Mouse (Mus musculus) liver (tissue): ENCODE data around the gene Tgfbr2.
A peak's percentile ranks its signal among the peaks of the same experiment; 100 is the strongest.

Experiments used
- DNase-seq: peaks from one replicate; pipeline ENCODE4 v3.0.0-alpha.2; 2020; ENCODE audit warnings: mixed read lengths

Tgfbr2 gene

DNA sequence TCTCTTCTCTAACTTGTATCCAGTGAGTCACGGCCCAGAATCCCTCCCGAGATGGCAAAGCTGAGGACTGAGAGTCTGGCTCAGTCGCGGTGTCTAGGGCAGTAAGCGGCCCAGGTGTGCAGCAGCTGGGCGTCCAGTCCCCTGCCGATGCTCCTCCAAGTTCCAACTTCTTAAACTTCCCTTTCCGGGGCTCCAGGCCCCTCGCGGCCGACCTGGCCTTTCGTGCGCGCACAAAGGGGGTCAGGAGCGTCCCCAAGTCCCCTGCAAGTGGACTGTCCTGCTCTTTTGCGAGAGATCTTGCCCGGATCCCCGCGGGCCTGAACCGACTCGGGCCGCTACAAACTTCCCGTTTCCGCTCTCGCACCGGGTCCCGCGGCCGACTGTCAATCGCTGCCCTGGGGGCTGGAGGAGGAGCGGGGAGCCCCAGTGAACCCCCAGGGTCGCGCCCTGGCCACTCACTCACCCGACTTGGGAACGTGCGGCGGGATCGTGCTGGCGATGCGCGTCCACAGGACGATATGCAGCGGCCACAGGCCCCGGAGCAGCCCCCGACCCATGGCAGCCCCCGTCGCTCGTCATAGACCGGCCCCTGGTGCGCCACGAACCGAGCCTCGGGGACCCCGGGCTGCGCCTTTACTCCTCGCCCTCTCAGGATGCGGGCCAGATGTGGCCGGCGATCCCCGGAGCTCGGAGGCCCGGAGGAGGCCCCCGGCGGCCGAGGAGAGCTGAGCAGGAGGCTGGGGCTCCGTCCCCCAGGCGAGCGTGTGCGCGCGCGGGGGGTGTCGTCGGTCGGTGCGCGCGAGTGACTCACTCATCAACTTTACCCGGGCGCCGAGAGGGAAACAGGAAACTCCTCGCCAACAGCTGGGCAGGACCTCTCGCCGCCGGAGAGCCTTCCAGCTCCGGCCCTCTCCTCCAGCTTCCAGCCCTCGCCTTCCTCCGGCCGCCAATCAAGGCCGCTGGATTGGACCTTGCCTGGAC is at the start of gene Tgfbr2:
Gene Tgfbr2 (minus strand): TSS at position 880 of the 981 bp plus-strand sequence.
- peak; percentile 71 for DNase-seq

GRCm38 (mm10) chr9:116223368-116223767 is 48.2 kb upstream of the Tgfbr2 start:
- DNase-seq, result no peak

DNA sequence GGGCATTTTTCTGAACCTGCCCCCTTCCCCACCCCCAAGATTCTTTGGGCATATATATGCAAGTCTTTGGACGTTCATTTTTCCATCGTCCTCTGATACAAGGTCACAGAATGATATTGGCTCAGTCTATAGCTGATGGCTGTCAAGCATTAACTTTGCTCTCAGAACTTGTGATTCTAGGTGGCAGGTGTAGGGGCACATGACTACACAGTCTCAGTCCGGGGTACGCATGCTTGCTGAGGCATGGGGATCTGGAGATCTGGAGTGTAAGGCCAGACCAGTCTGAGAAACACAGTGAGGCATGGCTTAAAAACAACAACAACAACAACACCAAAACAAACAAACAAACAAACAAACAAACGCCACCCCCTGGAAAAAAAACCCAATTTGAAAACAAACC is 47.5 kb upstream of the Tgfbr2 start:
- DNase-seq, result no peak

- no peak for DNase-seq
These were observed 46.8 kb upstream of the Tgfbr2 start for GRCm38 (mm10) chr9:116222000-116222399.

- DNase-seq, result no peak
These were observed 46.4 kb upstream of the Tgfbr2 start for GRCm38 (mm10) chr9:116221565-116221964.

DNA sequence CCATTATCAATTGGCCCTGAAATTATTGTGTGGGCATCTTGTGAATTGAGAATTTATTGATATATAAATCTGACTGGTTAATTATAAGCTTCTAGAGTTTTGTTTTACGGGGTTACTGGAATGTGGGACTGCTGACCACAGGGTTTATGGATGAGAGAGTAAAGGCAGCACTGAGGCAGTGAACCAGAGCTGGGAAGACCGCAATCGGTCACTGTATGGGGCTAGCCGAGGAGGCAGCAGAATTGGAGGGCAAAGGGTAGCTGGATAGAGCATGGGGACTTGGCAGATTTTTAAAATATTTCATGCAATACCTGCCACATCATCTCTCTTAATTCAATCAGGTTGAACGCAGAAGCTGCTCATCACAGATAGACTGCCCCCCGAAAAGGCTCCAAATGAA is 45.5 kb upstream of the Tgfbr2 start:
- no peak for DNase-seq

DNA sequence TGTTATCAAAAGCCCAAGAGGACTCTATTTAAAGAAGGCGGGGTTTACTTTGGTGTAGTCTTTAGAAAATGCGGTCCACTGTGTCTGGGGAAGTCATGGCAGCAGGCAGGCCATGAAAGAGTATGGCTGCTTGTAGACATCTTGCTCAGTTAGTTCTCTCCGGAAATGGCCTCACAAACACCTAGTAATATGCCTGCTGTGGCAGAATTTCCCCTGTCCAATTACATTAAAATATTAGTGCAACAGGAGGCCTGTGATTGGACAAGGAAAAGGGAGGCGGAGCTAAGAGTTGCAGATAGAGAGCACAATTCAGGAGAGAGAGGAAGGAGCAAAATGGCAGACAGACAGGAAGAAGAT is 45.0 kb upstream of the Tgfbr2 start:
- DNase-seq, result no peak

GRCm38 (mm10) chr9:116219234-116220158 is 44.3 kb upstream of the Tgfbr2 start:
- no peak for DNase-seq

GRCm38 (mm10) chr9:116218780-116219179 is 43.6 kb upstream of the Tgfbr2 start:
- DNase-seq, result no peak

- no peak for DNase-seq
These were observed 41.9 kb upstream of the Tgfbr2 start for GRCm38 (mm10) chr9:116217099-116217498.

DNA sequence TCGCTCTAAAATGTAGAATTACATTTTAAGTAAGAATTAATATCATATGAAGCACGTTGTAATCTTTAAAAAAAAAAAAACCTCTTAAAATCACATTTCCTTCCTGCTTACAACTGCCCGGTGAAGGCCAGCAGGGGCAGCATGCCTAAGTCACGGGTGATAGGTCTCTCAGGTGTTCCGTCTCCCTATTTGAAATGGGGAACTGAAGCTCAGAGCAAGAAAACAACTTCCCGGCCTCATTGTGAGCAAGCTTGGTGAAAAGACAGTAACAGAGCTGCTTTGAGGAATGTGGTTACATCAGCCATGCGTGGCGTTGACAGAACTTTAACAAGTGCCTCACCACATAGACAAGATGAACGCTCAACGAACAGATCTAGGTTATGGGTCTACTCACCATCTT is 41.5 kb upstream of the Tgfbr2 start:
- DNase-seq, result no peak

DNA sequence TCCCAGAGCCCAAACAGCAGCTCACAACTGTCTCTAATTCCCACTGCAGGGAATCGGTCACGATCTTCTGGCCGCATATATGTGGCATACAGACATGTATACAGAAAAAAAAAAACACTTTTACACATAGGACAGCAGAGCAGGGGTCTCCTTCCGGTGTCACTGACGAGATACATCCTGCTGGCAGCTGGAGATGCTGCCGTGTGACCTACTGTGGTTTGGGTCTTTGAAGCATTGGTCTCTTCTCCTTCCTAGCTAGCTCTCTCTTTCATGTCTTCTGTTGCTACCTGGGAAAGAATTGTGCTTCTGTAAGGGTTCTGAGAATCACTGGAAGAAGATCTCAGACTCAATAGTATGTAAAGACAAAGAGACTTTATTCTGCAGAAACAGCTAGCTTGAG is 39.1 kb upstream of the Tgfbr2 start:
- DNase-seq, result no peak

GRCm38 (mm10) chr9:116212915-116213619 is 37.9 kb upstream of the Tgfbr2 start:
- no peak for DNase-seq

- no peak for DNase-seq
These were observed 36.9 kb upstream of the Tgfbr2 start for GRCm38 (mm10) chr9:116212069-116212468.

DNA sequence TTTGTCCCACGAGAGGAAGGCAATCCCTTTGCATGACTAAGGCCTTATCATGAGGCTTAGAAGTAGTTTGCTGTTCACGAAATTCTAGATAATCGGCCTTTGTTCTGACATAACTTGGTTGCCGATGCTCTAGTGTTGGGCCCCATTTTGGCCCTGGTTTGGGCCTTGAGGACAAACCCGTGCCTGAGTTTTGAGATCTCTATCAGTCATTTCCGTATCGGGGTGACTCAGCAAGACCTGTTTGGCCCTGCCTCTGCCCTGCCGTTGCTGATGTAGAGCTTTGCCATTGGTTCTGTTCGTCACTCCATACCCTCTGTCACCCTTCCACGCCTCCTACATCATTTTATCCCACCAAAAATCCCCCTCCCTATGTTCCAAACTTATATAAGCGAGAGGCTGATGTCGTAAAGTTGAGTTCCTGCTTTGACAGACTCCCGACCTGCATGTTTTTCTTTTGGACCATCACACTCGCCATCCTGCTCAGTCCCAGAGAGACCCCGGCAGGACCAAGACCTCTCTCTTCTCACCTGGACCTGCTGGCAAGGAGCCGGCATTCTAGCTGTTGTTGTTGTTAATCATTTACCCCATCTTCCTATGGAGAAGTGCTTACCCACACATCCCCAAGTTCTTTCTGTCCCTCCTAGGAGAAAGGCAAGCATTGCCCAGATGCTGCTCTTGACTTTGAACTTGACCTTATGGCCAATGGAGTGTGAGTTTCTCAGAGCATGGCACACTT is 33.2 kb upstream of the Tgfbr2 start:
- no peak for DNase-seq

GRCm38 (mm10) chr9:116206901-116207300 is 31.7 kb upstream of the Tgfbr2 start:
- no peak for DNase-seq

GRCm38 (mm10) chr9:116203675-116204074 is 28.5 kb upstream of the Tgfbr2 start:
- DNase-seq, result no peak

DNA sequence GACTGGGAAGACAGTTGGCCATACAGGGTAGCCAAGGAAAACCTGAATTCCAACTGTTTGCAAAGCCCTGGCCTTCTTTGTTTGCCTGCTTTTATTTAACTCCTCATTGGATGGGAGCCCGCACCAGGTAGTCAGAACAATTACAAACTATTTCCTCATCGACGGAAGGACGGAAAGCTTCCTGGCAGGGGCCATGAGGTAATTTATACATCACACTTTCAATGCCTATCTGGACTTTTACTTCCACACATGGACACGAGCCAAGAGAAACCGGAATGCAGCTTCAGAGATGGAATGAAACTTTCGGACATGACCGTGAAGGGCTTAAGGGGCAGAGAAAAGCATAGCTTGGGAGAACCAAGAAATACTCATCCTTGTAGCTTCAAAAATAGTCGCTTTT is 24.0 kb upstream of the Tgfbr2 start:
- DNase-seq, result no peak

DNA sequence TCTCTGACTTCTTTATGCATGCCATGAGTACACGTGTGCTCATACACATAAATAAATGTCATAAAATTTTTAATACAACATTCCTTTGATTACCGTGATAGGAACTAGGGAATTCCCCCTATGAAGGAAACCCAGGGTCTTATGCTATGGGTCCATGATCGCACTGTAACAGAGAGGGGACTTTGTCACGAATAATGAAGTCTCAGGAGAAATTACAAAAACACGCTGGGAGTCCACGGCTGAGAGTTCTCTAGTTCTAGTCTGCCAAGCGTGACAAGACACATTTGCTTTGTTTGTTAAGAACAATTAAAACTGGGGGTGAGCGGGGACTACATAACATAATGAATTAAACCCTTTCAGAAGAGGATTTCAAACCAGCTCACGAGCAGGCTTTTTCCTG is 23.3 kb upstream of the Tgfbr2 start:
- DNase-seq, result no peak

- DNase-seq, result no peak
These were observed 22.5 kb upstream of the Tgfbr2 start for GRCm38 (mm10) chr9:116197491-116198170.

DNA sequence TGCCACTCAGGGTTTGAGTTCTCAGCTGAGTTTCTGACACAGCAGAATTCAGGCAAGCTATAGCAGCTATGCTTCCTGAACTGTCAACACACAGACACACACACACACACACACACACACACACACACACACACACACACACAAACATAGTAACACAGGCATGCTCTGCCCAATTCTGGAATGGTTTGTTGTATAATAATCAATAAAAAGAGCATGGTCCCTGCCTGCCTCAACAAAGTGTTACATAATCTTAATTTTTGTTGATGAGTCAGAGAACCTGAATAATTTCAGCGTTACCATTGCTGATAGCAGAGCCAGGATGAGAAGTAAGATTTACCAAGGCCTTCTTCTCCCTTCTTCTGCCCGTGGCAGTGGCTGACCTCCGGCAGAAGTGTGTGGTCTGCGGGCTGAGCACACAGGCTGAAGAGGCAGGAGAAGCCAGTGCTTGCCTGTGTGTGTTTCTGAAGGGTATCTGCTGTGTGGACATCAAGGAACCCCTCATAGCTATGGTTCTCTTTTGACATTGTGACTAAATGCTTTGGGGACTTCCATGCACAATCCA is 18.8 kb upstream of the Tgfbr2 start:
- DNase-seq, result no peak
